ENCODE assay signal across 20 mouse cellular contexts in genomic region chr2:28910877-28911276, GRCm38 (mm10). TPM values are rescaled to one million over a fixed set of nuclear protein-coding genes. Genes with fewer than 3 reads are reported as not detected.
A peak's percentile ranks its signal among the peaks of the same experiment; 100 is the strongest.
DNase-seq lines count a peak whose midpoint lies in the region; ATAC-seq lines count a peak whose summit lies in the region.
"Had no signal": no experiment of that assay in that cellular context is flagged by ENCODE, and none has a peak within 500 bp of the region (broad histone marks: within the 10 kb centered on the region; RNA-seq: fewer than 3 reads in every experiment).

No protein-coding gene starts in this region.

- H3K4me2 ChIP-seq in neural tube, embryonic 15.5 days: no peak overlapping the region
- H3K4me2 ChIP-seq in hindbrain, embryonic 13.5 days: peak overlapping the region; percentile 29
- H3K4me2 ChIP-seq in midbrain, embryonic 12.5 days (replicated peaks): peak overlapping the region; percentile 54
- H3K4me2 ChIP-seq in neural tube, embryonic 13.5 days: 0 out of 2 replicates have a peak overlapping the region, but pooled peaks have one; percentile 18
- H3K4me2 ChIP-seq: liver, embryonic 12.5 days; lung, embryonic 14.5 days had no signal

- H3K9me3 ChIP-seq in neural tube, embryonic 15.5 days (replicated peaks): no peaks in the 10 kb centered on the region
- no peaks in the 10 kb centered on the region for H3K9me3 ChIP-seq in hindbrain, embryonic 13.5 days
- no peaks in the 10 kb centered on the region for H3K9me3 ChIP-seq in midbrain, embryonic 12.5 days
- H3K9me3 ChIP-seq in neural tube, embryonic 13.5 days: no peaks in the 10 kb centered on the region
- H3K9me3 ChIP-seq in heart, embryonic 10.5 days: no peaks in the 10 kb centered on the region
- H3K9me3 ChIP-seq: liver, embryonic 12.5 days had no signal

- DNase-seq in neural tube, embryonic 10.5 days (ENCODE audit: extremely low spot score, low spot score): peak; percentile 40
- no peak for DNase-seq in heart, embryonic 10.5 days (ENCODE audit: low spot score)
- DNase-seq in gastrocnemius, postnatal 25 days: no peak
- DNase-seq: gastrocnemius, postnatal 14 days; layer of hippocampus, postnatal 36 days; lung, embryonic 14.5 days; lung, postnatal 4 days; right cerebral cortex, postnatal 25 days had no signal

- ATAC-seq in neural tube, embryonic 15.5 days (ENCODE audit: low FRiP score): no peak
- ATAC-seq in hindbrain, embryonic 13.5 days (ENCODE audit: low FRiP score): no peak
- ATAC-seq in midbrain, embryonic 12.5 days (ENCODE audit: low FRiP score, low read depth): no peak
- no peak for ATAC-seq in neural tube, embryonic 13.5 days (ENCODE audit: low read depth)
- ATAC-seq: liver, embryonic 12.5 days had no signal

- peaks cover 98% of the 10 kb centered on the region for H3K27me3 ChIP-seq in neural tube, embryonic 15.5 days (replicated peaks)
- H3K27me3 ChIP-seq in hindbrain, embryonic 13.5 days: peaks cover 98% of the 10 kb centered on the region
- H3K27me3 ChIP-seq in midbrain, embryonic 12.5 days: peaks cover 99% of the 10 kb centered on the region
- H3K27me3 ChIP-seq in neural tube, embryonic 13.5 days: peaks cover 100% of the 10 kb centered on the region
- peaks cover 100% of the 10 kb centered on the region for H3K27me3 ChIP-seq in heart, embryonic 10.5 days (ENCODE audit: insufficient read depth, poor library complexity, severe bottlenecking)

- no peak overlapping the region for H3K27ac ChIP-seq in neural tube, embryonic 15.5 days (replicated peaks)
- peak overlapping the region; percentile 18; the same call in 1 of the 2 replicates for H3K27ac ChIP-seq in hindbrain, embryonic 13.5 days
- peak overlapping the region; percentile 67 for H3K27ac ChIP-seq in midbrain, embryonic 12.5 days (replicated peaks)
- 0 out of 2 replicates have a peak overlapping the region, but pooled peaks have one; percentile 13 for H3K27ac ChIP-seq in neural tube, embryonic 13.5 days (replicated peaks)
- no peak overlapping the region for H3K27ac ChIP-seq in heart, embryonic 10.5 days
- H3K27ac ChIP-seq: kidney, postnatal 0 days; liver, embryonic 12.5 days; stomach, postnatal 0 days had no signal

- H3K4me1 ChIP-seq in neural tube, embryonic 15.5 days: peaks cover 35% of the 10 kb centered on the region
- peaks cover 46% of the 10 kb centered on the region for H3K4me1 ChIP-seq in hindbrain, embryonic 13.5 days (replicated peaks)
- H3K4me1 ChIP-seq in midbrain, embryonic 12.5 days: peaks cover 54% of the 10 kb centered on the region
- H3K4me1 ChIP-seq in neural tube, embryonic 13.5 days (replicated peaks): peaks cover 49% of the 10 kb centered on the region
- peaks cover 22% of the 10 kb centered on the region for H3K4me1 ChIP-seq in heart, embryonic 10.5 days

- no peak overlapping the region for H3K4me3 ChIP-seq in neural tube, embryonic 15.5 days (replicated peaks)
- H3K4me3 ChIP-seq in hindbrain, embryonic 13.5 days: peak overlapping the region; percentile 20
- H3K4me3 ChIP-seq in midbrain, embryonic 12.5 days: peak overlapping the region; percentile 42
- peak overlapping the region; percentile 0; the same call in 1 of the 2 replicates for H3K4me3 ChIP-seq in neural tube, embryonic 13.5 days
- H3K4me3 ChIP-seq in heart, embryonic 10.5 days: no peak overlapping the region
- H3K4me3 ChIP-seq: liver, embryonic 12.5 days had no signal

- no peaks in the 10 kb centered on the region for H3K36me3 ChIP-seq in neural tube, embryonic 15.5 days
- no peaks in the 10 kb centered on the region for H3K36me3 ChIP-seq in hindbrain, embryonic 13.5 days
- no peaks in the 10 kb centered on the region for H3K36me3 ChIP-seq in midbrain, embryonic 12.5 days
- H3K36me3 ChIP-seq in neural tube, embryonic 13.5 days: no peaks in the 10 kb centered on the region
- 0 out of 2 replicates have a peak, but pooled peaks cover 3% of the 10 kb centered on the region for H3K36me3 ChIP-seq in heart, embryonic 10.5 days

- 3% methylated on average over 3 of the region's 3 CpGs for WGBS in neural tube, embryonic 15.5 days
- WGBS in hindbrain, embryonic 13.5 days: 3% methylated on average over 3 of the region's 3 CpGs
- 3% methylated on average over 3 of the region's 3 CpGs for WGBS in midbrain, embryonic 12.5 days
- 4% methylated on average over 3 of the region's 3 CpGs for WGBS in neural tube, embryonic 13.5 days
- 6% methylated on average over 3 of the region's 3 CpGs for WGBS in heart, embryonic 10.5 days

- no peak overlapping the region for H3K9ac ChIP-seq in neural tube, embryonic 15.5 days (replicated peaks)
- H3K9ac ChIP-seq in hindbrain, embryonic 13.5 days: no peak overlapping the region
- H3K9ac ChIP-seq in midbrain, embryonic 12.5 days (replicated peaks): peak overlapping the region; percentile 29
- peak overlapping the region; percentile 38; the same call in 1 of the 2 replicates for H3K9ac ChIP-seq in neural tube, embryonic 13.5 days
- H3K9ac ChIP-seq: liver, embryonic 12.5 days; lung, embryonic 14.5 days had no signal

RNA-seq across cellular contexts. Expression of gene Barhl1, which starts 5.6 kb away (rescaled TPM):
- polyA plus RNA-seq in neural tube, embryonic 15.5 days (2015; fragmentation: Nextera tagmentation; extraction: Ambion mirVana): 4.5 and 7.5 TPM in 2 replicates
- 11.4 and 17.1 TPM in 2 replicates for polyA plus RNA-seq in hindbrain, embryonic 13.5 days (2015; fragmentation: Nextera tagmentation; extraction: Ambion mirVana)
- 32.5 and 47.4 TPM in 2 replicates for polyA plus RNA-seq in midbrain, embryonic 12.5 days (2016; fragmentation: Nextera tagmentation; extraction: Ambion mirVana)
- 7.5 and 8.3 TPM in 2 replicates for polyA plus RNA-seq in neural tube, embryonic 13.5 days (2015; fragmentation: Nextera tagmentation; extraction: Ambion mirVana)
- polyA plus RNA-seq in heart, embryonic 10.5 days (2016; fragmentation: Nextera tagmentation; extraction: Ambion mirVana): not detected in 2 replicates
- not detected for total RNA-seq in gastrocnemius, postnatal 25 days (2021)
- total RNA-seq: gastrocnemius, postnatal 14 days; heart, adult 8-10 months; layer of hippocampus, adult 18-20 months; layer of hippocampus, postnatal 36 days; left cerebral cortex, postnatal 36 days; neutrophil, adult 5-6 weeks had no signal
- polyA plus RNA-seq: heart, postnatal 0 days; kidney, postnatal 0 days; liver, embryonic 12.5 days; lung, embryonic 14.5 days; stomach, postnatal 0 days had no signal

Comparison
In these comparisons a context has a peak if more than half of its experiments do, and no peak if none do; other contexts are left out.
1. H3K27ac ChIP-seq: peak in hindbrain, embryonic 13.5 days (single experiment), midbrain, embryonic 12.5 days (single experiment) and neural tube, embryonic 13.5 days (single experiment); none in neural tube, embryonic 15.5 days (single experiment) and heart, embryonic 10.5 days (single experiment).
2. H3K4me3 ChIP-seq: peak in hindbrain, embryonic 13.5 days (single experiment), midbrain, embryonic 12.5 days (single experiment) and neural tube, embryonic 13.5 days (single experiment); none in neural tube, embryonic 15.5 days (single experiment) and heart, embryonic 10.5 days (single experiment).
3. H3K9ac ChIP-seq: peak in midbrain, embryonic 12.5 days (single experiment) and neural tube, embryonic 13.5 days (single experiment); none in neural tube, embryonic 15.5 days (single experiment) and hindbrain, embryonic 13.5 days (single experiment).